Mouse (Mus musculus): ENCODE measurements around the gene H3f3a.

H3f3a gene

DNA sequence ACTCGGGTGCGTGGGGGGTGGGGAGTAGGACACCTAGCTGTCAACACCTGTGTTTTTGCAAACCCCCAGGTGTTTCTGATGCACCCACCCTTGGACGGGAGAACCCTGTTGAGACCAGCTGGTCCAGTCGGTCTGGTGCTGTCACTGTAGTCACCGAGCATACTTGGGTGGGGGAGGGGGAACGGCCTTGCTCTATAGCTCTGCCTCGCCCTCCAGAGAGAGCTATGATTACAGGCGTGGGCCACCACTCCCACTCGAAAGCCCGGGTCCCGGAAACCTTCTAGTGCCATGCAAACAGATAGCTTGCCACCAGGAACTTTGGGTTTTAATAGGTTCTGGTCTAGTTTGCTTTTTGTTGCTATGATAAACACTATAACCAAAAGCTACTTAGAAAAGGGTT is 51.6 kb downstream of the H3f3a start:
- in situ Hi-C loops (cut with MseI, MboI) = loop anchor here in 1 of 2 experiments (5.0 kb wide), 1 partner anchor 40 kb away; no protein-coding TSS in a partner anchor

DNA sequence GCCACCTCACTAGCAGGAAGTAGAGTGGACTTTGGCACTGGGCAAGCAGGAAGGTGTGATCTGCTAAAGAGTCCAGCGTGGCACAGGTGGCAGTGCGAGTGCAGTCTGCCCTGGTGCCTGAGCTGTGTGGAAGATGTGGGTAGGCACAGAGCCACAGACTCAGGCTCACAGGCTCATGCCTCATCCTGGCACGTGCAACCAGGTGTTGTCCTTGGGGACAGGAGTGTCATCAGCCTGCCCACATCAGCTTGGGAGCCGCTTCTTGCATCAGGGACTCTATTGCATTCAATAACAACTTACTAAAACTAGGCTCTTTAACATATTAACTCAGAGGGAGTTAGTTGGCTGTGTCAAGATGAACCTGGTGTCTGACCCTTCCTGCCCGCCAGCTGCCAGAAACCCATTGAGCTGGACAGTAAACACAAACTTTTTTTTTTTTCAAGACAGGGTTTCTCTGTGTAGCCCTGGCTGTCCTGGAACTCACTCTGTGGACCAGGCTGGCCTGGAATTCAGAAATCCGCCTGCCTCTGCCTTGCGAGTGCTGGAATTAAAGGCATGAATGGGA is 55.7 kb downstream of the H3f3a start:
- in situ Hi-C loops (cut with MseI, MboI) = no loop called here

DNA sequence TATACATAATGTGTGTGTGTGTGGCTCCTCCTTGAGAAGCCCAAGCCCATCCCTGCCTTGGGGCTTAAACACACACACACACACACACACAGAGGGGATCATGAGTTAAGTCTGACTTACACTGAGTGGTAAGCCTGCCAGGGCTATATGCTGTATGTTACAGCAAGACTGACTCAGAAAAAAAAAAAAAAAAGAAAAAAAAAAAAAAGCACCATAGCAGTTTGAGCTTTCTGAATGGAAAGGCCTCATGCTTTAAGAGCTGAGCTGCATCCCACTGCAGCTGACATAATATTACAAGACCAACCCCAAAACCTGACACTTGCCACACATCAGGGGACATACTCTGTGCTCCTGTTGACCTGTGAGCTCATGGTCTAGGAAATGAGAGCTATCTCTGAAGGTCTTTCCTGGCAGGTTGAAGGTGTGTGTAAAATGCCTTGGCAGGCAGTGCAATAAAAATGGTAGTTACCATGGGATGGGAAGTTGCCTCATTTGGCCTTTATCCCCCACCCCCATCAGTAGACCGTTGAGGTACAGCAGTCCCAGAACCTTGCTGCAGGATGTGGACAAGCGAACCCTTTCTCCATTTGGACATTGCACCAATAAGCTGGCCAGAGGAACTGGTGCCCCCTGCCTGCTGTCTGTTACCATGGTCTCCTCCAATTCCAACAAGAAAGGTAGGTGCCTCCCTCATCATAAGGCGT is 56.3 kb downstream of the H3f3a start:
- in situ Hi-C loops (cut with MseI, MboI) = no loop called here

DNA sequence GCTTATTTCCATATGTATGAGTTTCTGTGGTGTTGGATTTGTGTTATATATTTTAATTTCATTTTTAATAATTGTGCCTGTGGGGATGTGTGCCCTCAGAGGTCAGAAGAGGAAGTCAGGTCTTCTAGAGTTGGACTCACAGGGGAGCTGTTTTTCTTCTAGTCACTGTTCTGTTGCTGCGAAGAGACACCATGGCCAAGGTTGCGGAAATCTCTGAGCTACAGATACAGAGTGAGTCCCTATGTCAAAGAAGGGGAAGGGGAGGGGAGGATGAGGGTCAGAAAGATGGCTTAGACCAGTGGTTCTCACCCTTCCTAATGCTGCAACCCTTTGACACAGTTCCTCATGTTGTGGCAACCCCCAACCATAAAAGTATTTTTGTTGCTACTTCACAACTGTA is 57.0 kb downstream of the H3f3a start:
- in situ Hi-C loops (cut with MseI, MboI) = no loop called here

DNA sequence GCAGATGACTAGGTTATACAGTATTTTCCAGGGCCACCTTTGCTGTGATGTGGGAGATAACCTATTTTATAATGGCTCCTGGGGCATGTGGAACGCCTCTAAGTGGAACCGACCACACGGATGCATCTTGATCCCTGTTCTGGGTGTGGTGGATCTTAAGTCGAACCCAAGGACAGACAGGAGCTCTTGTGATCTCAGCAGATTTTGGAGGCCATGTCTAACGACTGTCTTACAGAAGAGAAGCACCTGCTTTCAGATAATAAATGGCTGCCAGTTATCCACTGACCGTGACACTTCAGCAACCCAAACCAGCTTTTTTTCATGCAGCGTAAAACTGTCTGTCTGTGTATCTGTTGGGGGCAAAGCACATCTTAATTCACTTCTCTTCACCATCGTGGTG is 59.4 kb downstream of the H3f3a start:
- in situ Hi-C loops (cut with MseI, MboI) = no loop called here

DNA sequence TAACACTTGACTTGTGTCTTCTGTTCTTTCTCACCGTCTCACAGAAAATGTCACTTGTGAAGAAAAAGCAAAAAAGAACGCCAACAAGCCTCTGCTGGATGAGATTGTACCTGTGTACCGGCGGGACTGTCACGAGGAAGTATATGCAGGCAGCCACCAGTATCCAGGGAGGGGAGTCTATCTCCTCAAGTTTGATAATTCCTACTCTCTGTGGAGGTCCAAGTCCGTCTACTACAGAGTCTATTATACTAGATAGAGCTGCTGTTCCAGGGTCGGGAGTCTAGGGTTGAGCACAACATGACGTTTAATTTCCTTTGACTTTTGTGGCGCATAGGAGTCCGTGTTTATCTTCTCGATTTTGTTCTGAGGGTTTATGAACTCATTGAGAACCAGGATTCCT is 61.6 kb downstream of the H3f3a start:
- in situ Hi-C loops (cut with MseI, MboI) = no loop called here
